16 mouse cellular contexts compared by ENCODE assay signal in genomic region chr9:30951461-30951860, GRCm38 (mm10). TPM values are rescaled to one million over a fixed set of nuclear protein-coding genes. Genes with fewer than 3 reads are reported as not detected.
"Had no signal": no experiment of that assay in that cellular context is flagged by ENCODE, and none has a peak within 500 bp of the region (broad histone marks: within the 10 kb centered on the region; RNA-seq: fewer than 3 reads in every experiment).

No protein-coding gene starts in this region.

- H3K9ac ChIP-seq: liver, embryonic 15.5 days; lung, embryonic 15.5 days; midbrain, embryonic 15.5 days; neural tube, embryonic 12.5 days; stomach, embryonic 15.5 days had no signal

- DNase-seq: kidney, adult 8-10 months; kidney, postnatal 25 days; retina, postnatal 1 day; right cerebral cortex, postnatal 4 days had no signal

- H3K4me3 ChIP-seq: left cerebral cortex, adult 2 months; limb, embryonic 10.5 days; liver, embryonic 15.5 days; lung, embryonic 15.5 days; midbrain, embryonic 15.5 days; neural tube, embryonic 12.5 days; stomach, embryonic 15.5 days had no signal

- H3K4me1 ChIP-seq: limb, embryonic 10.5 days; liver, embryonic 15.5 days; midbrain, embryonic 15.5 days; neural tube, embryonic 12.5 days had no signal

- ATAC-seq: midbrain, embryonic 15.5 days had no signal

- H3K36me3 ChIP-seq: limb, embryonic 10.5 days; liver, embryonic 15.5 days; lung, embryonic 15.5 days; midbrain, embryonic 15.5 days; neural tube, embryonic 12.5 days; stomach, embryonic 15.5 days had no signal

- H3K27ac ChIP-seq: left cerebral cortex, adult 2 months; limb, embryonic 10.5 days; liver, embryonic 15.5 days; lung, embryonic 15.5 days; midbrain, embryonic 15.5 days; neural tube, embryonic 12.5 days; stomach, embryonic 15.5 days had no signal

- H3K9me3 ChIP-seq: limb, embryonic 10.5 days; liver, embryonic 15.5 days; lung, embryonic 15.5 days; midbrain, embryonic 15.5 days; neural tube, embryonic 12.5 days; stomach, embryonic 15.5 days had no signal

- H3K4me2 ChIP-seq: liver, embryonic 11.5 days; liver, embryonic 15.5 days; lung, embryonic 15.5 days; midbrain, embryonic 11.5 days; midbrain, embryonic 15.5 days; neural tube, embryonic 12.5 days; stomach, embryonic 15.5 days had no signal

- H3K27me3 ChIP-seq: liver, embryonic 15.5 days; midbrain, embryonic 15.5 days; neural tube, embryonic 12.5 days; stomach, embryonic 15.5 days had no signal

RNA-seq across cellular contexts. Expression of gene Adamts8, which starts 9.1 kb away (rescaled TPM):
- total RNA-seq: megakaryocyte, adult 5-6 weeks; monocyte, adult 5-6 weeks; neutrophil, adult 5-6 weeks had no signal

RNA-seq across cellular contexts. Expression of gene Adamts15, which starts 29.2 kb away (rescaled TPM):
- total RNA-seq: monocyte, adult 5-6 weeks; neutrophil, adult 5-6 weeks had no signal
